Mouse (Mus musculus): ENCODE data around the gene Ube2l3. TPM values are rescaled to one million over a fixed set of nuclear protein-coding genes. Genes with fewer than 3 reads are reported as not detected.

The Ube2l3 gene
- polyA plus RNA-seq, 1 experiment from 2014 or later = 310 TPM

- peak; percentile 78 for ATAC-seq (ENCODE audit: insufficient number of reproducible peaks, low FRiP score)
- Histone ChIP-seq H3K36me3 (peaks cover 2% of the 10 kb centered on the region), H3K9ac (peak within 1 kb of the TSS; percentile 59), H3K27ac (ENCODE audit: poor library complexity, severe bottlenecking) (no peak within 1 kb of the TSS), H3K9me3 (replicated peaks) (no peaks in the 10 kb centered on the region), H3K4me2 (peak within 1 kb of the TSS; percentile 78), H3K4me1 (replicated peaks) (peaks cover 12% of the 10 kb centered on the region), H3K27me3 (replicated peaks) (no peaks in the 10 kb centered on the region), H3K4me3 (peak within 1 kb of the TSS; percentile 47)
- 0% methylated on average over 34 of the region's 34 CpGs for whole genome bisulfite sequencing
These were observed 55.6 kb downstream of the Ube2l3 start, which contains the start of gene Ccdc116 for GRCm38 (mm10) chr16:17146772-17147235. Gene Ccdc116, minus strand, starts transcription at chr16:17147229.

GRCm38 (mm10) chr16:17144339-17144738 is 58.1 kb downstream of the Ube2l3 start, which contains the start of gene Ydjc:
Gene Ydjc, plus strand, starts transcription at chr16:17144621.
- Histone ChIP-seq H3K4me2 (no peak within 1 kb of the TSS), H3K4me3 (no peak within 1 kb of the TSS), H3K27me3 (replicated peaks) (no peaks in the 10 kb centered on the region), H3K9me3 (replicated peaks) (no peaks in the 10 kb centered on the region), H3K9ac (no peak within 1 kb of the TSS), H3K4me1 (replicated peaks) (peaks cover 12% of the 10 kb centered on the region), H3K27ac (ENCODE audit: poor library complexity, severe bottlenecking) (no peak within 1 kb of the TSS), H3K36me3 (no peaks in the 10 kb centered on the region)
- 21% methylated on average over 7 of the region's 7 CpGs for WGBS
- no peak for ATAC-seq (ENCODE audit: insufficient number of reproducible peaks, low FRiP score)

- Histone ChIP-seq H3K36me3 (no peaks in the 10 kb centered on the region), H3K4me2 (no peak overlapping the region), H3K9ac (no peak overlapping the region), H3K9me3 (replicated peaks) (no peaks in the 10 kb centered on the region), H3K4me3 (no peak overlapping the region), H3K27ac (ENCODE audit: poor library complexity, severe bottlenecking) (no peak overlapping the region), H3K27me3 (replicated peaks) (no peaks in the 10 kb centered on the region), H3K4me1 (replicated peaks) (peaks cover 6% of the 10 kb centered on the region)
- ATAC-seq (ENCODE audit: insufficient number of reproducible peaks, low FRiP score) = no peak
- WGBS = 79% methylated on average over 15 of the region's 15 CpGs
These were observed 65.1 kb downstream of the Ube2l3 start for GRCm38 (mm10) chr16:17137355-17137754.

- H3K9ac ChIP-seq = peak overlapping the region; percentile 75
- H3K27ac ChIP-seq (ENCODE audit: poor library complexity, severe bottlenecking) = no peak overlapping the region
- H3K4me3 ChIP-seq = peak overlapping the region; percentile 73
- H3K4me2 ChIP-seq = peak overlapping the region; percentile 93
- peaks cover 15% of the 10 kb centered on the region for H3K4me1 ChIP-seq (replicated peaks)
- H3K27me3 ChIP-seq (replicated peaks) = no peaks in the 10 kb centered on the region
- no peaks in the 10 kb centered on the region for H3K9me3 ChIP-seq (replicated peaks)
- no peak for ATAC-seq (ENCODE audit: insufficient number of reproducible peaks, low FRiP score)
- WGBS = 47% methylated on average over 7 of the region's 7 CpGs
- H3K36me3 ChIP-seq = no peaks in the 10 kb centered on the region
These were observed 69.6 kb downstream of the Ube2l3 start for GRCm38 (mm10) chr16:17132906-17133200.

- Histone ChIP-seq H3K27ac (ENCODE audit: poor library complexity, severe bottlenecking) (peak within 1 kb of the TSS; percentile 30; the same call in 1 of the 2 replicates), H3K36me3 (no peaks in the 10 kb centered on the region), H3K27me3 (replicated peaks) (no peaks in the 10 kb centered on the region), H3K9ac (peak within 1 kb of the TSS; percentile 75), H3K4me1 (replicated peaks) (peaks cover 15% of the 10 kb centered on the region), H3K4me2 (peak within 1 kb of the TSS; percentile 93), H3K4me3 (peak within 1 kb of the TSS; percentile 73), H3K9me3 (replicated peaks) (no peaks in the 10 kb centered on the region)
- peak; percentile 97 for ATAC-seq (ENCODE audit: insufficient number of reproducible peaks, low FRiP score)
- under 1% methylated on average over 47 of the region's 47 CpGs for WGBS
These were observed 70.2 kb downstream of the Ube2l3 start, which contains the start of gene Sdf2l1 for GRCm38 (mm10) chr16:17132089-17132905. Gene Sdf2l1, minus strand, starts transcription at chr16:17132383.

GRCm38 (mm10) chr16:17131191-17132088 is 71.0 kb downstream of the Ube2l3 start:
- 3% methylated on average over 43 of the region's 43 CpGs for WGBS
- ATAC-seq (ENCODE audit: insufficient number of reproducible peaks, low FRiP score) = no peak

GRCm38 (mm10) chr16:17127292-17127691 is 75.2 kb downstream of the Ube2l3 start:
- Histone ChIP-seq H3K27me3 (replicated peaks) (no peaks in the 10 kb centered on the region), H3K36me3 (peaks cover 9% of the 10 kb centered on the region), H3K4me3 (no peak overlapping the region), H3K9ac (no peak overlapping the region), H3K27ac (ENCODE audit: poor library complexity, severe bottlenecking) (no peak overlapping the region), H3K4me2 (no peak overlapping the region), H3K9me3 (replicated peaks) (no peaks in the 10 kb centered on the region), H3K4me1 (replicated peaks) (peaks cover 29% of the 10 kb centered on the region)
- no peak for ATAC-seq (ENCODE audit: insufficient number of reproducible peaks, low FRiP score)
- 100% methylated on average over 1 of the region's 1 CpGs for WGBS

More at GRCm38 (mm10) chr16:17131191-17132088, 71.0 kb downstream of the Ube2l3 start:
- Histone ChIP-seq H3K4me2 (peak overlapping the region; percentile 93), H3K9me3 (replicated peaks) (no peaks in the 10 kb centered on the region), H3K36me3 (no peaks in the 10 kb centered on the region), H3K4me1 (replicated peaks) (peaks cover 15% of the 10 kb centered on the region), H3K4me3 (peak overlapping the region; percentile 73), H3K9ac (peak overlapping the region; percentile 75), H3K27me3 (replicated peaks) (no peaks in the 10 kb centered on the region), H3K27ac (ENCODE audit: poor library complexity, severe bottlenecking) (peak overlapping the region; percentile 30; the same call in 1 of the 2 replicates)

- Histone ChIP-seq H3K36me3 (peaks cover 29% of the 10 kb centered on the region), H3K27ac (ENCODE audit: poor library complexity, severe bottlenecking) (peak within 1 kb of the TSS; percentile 49), H3K4me1 (replicated peaks) (peaks cover 20% of the 10 kb centered on the region), H3K27me3 (replicated peaks) (no peaks in the 10 kb centered on the region), H3K4me3 (peak within 1 kb of the TSS; percentile 64), H3K9me3 (replicated peaks) (no peaks in the 10 kb centered on the region), H3K4me2 (peak within 1 kb of the TSS; percentile 87), H3K9ac (peak within 1 kb of the TSS; percentile 76)
- under 1% methylated on average over 25 of the region's 25 CpGs for WGBS
- peak; percentile 95 for ATAC-seq (ENCODE audit: insufficient number of reproducible peaks, low FRiP score)
These were observed 77.5 kb downstream of the Ube2l3 start, which contains the start of gene 2610318N02Rik for GRCm38 (mm10) chr16:17124871-17125520. Gene 2610318N02Rik, minus strand, starts transcription at chr16:17125167.

- Histone ChIP-seq H3K4me1 (replicated peaks) (peaks cover 20% of the 10 kb centered on the region), H3K27me3 (replicated peaks) (no peaks in the 10 kb centered on the region), H3K4me2 (peak overlapping the region; percentile 87), H3K9ac (peak overlapping the region; percentile 76), H3K27ac (ENCODE audit: poor library complexity, severe bottlenecking) (peak overlapping the region; percentile 49), H3K36me3 (peaks cover 35% of the 10 kb centered on the region), H3K4me3 (peak overlapping the region; percentile 64), H3K9me3 (replicated peaks) (no peaks in the 10 kb centered on the region)
- WGBS = 4% methylated on average over 22 of the region's 22 CpGs
- peak; percentile 63 for ATAC-seq (ENCODE audit: insufficient number of reproducible peaks, low FRiP score)
These were observed 78.2 kb downstream of the Ube2l3 start for GRCm38 (mm10) chr16:17124119-17124870.

- Histone ChIP-seq H3K27ac (ENCODE audit: poor library complexity, severe bottlenecking) (no peak overlapping the region), H3K4me3 (no peak overlapping the region), H3K4me1 (replicated peaks) (peaks cover 20% of the 10 kb centered on the region), H3K4me2 (no peak overlapping the region), H3K9me3 (replicated peaks) (no peaks in the 10 kb centered on the region), H3K27me3 (replicated peaks) (no peaks in the 10 kb centered on the region), H3K9ac (no peak overlapping the region), H3K36me3 (peaks cover 42% of the 10 kb centered on the region)
- no peak for ATAC-seq (ENCODE audit: insufficient number of reproducible peaks, low FRiP score)
- 73% methylated on average over 14 of the region's 14 CpGs for WGBS
These were observed 80.9 kb downstream of the Ube2l3 start for GRCm38 (mm10) chr16:17121569-17121968.

Data from heart, embryonic 12.5 days (tissue).